Mouse (Mus musculus) MEL (cell line): ENCODE measurements at regions not wholly inside any gene's neighbourhood (a gene's known extent, or its start where the extent isn't known, plus 50 kb on each side); places are given as distances from the start of the nearest gene placed in this dataset.

ENCODE experiments used
- DNase-seq: peaks from one replicate; pipeline ENCODE4 v3.0.0; 2011; ENCODE audit warnings: low read depth, low spot score
- H3K27ac ChIP-seq: 2 replicates; pipeline ENCODE4 v1.5.1; 2012; ENCODE audit warnings: low read depth, mild to moderate bottlenecking, control low read depth, low read length, moderate library complexity; ENCODE audit not compliant: control insufficient read depth
- H3K27me3 ChIP-seq, 2 experiments: fragments of 150-350 bp in 1 of 2; sonication (generic) in 1 of 2; 2 replicates each; pipeline ENCODE4 v1.6.1; 2012; ENCODE audit warnings: low read length in 2 of 2, mild to moderate bottlenecking in 2 of 2, improper control_type of control experiment in 1 of 2, moderate library complexity in 1 of 2; ENCODE audit not compliant: insufficient read depth in 2 of 2, control insufficient read depth in 1 of 2
- H3K36me3 ChIP-seq, 2 experiments: 2 replicates each; pipeline ENCODE4 v1.6.1; 2012 to 2014; ENCODE audit warnings: low read length in 2 of 2, improper control_type of control experiment in 1 of 2, inconsistent platforms in 1 of 2, mild to moderate bottlenecking in 1 of 2; ENCODE audit not compliant: insufficient read depth in 2 of 2, control insufficient read depth in 1 of 2
- H3K4me1 ChIP-seq, 2 experiments: fragments of 150-350 bp in 1 of 2; sonication (generic) in 1 of 2; 2 replicates each; pipeline ENCODE4 v1.6.1; 2012; ENCODE audit warnings: low read length in 2 of 2, improper control_type of control experiment in 1 of 2, mild to moderate bottlenecking in 1 of 2; ENCODE audit not compliant: insufficient read depth in 2 of 2, control insufficient read depth in 1 of 2
- H3K4me3 ChIP-seq, 2 experiments: fragments of 150-350 bp in 1 of 2; sonication (generic) in 1 of 2; 2 replicates each; pipeline ENCODE4 v1.5.1; 2012; ENCODE audit warnings: low read depth in 2 of 2, low read length in 2 of 2, mild to moderate bottlenecking in 2 of 2, moderate library complexity in 2 of 2, control low read depth in 1 of 2, improper control_type of control experiment in 1 of 2; ENCODE audit not compliant: control insufficient read depth in 1 of 2, insufficient read depth in 1 of 2
- H3K79me2 ChIP-seq: 2 replicates; pipeline ENCODE4 v1.6.1; 2012; ENCODE audit warnings: mild to moderate bottlenecking, low read length, moderate library complexity; ENCODE audit not compliant: control insufficient read depth, poor library complexity, insufficient read depth
- H3K9ac ChIP-seq: 2 replicates; pipeline ENCODE4 v1.6.1; 2012; ENCODE audit warnings: low read depth, mild to moderate bottlenecking, control low read depth, low read length, moderate library complexity; ENCODE audit not compliant: control insufficient read depth, poor library complexity, severe bottlenecking
- H3K9me3 ChIP-seq: fragments of 150-350 bp; sonication (generic); replicated peaks from 2 replicates; pipeline ENCODE4 v1.6.1; 2012; ENCODE audit warnings: mild to moderate bottlenecking, low read length, improper control_type of control experiment, moderate library complexity; ENCODE audit not compliant: insufficient read depth
- BHLHE40 ChIP-seq: IDR thresholded peaks from 2 replicates; pipeline ENCODE4 v1.6.1; 2012; ENCODE audit warnings: low read depth, mild to moderate bottlenecking, inconsistent platforms, low read length, improper control_type of control experiment, borderline replicate concordance
- CHD1 ChIP-seq: IDR thresholded peaks from 2 replicates; pipeline ENCODE4 v1.6.1; 2012; ENCODE audit warnings: low read depth, mild to moderate bottlenecking, inconsistent platforms, low read length, improper control_type of control experiment
- CHD2 ChIP-seq: IDR thresholded peaks from 2 replicates; pipeline ENCODE4 v1.6.1; 2011; ENCODE audit warnings: low read length, improper control_type of control experiment
- E2F4 ChIP-seq: IDR thresholded peaks from 2 replicates; pipeline ENCODE4 v1.6.1; 2011; ENCODE audit warnings: low read depth, low read length, improper control_type of control experiment, borderline replicate concordance
- ELF1 ChIP-seq: IDR thresholded peaks from 2 replicates; pipeline ENCODE4 v1.6.1; 2014; ENCODE audit warnings: low read depth, mild to moderate bottlenecking, inconsistent platforms, low read length, improper control_type of control experiment, moderate library complexity
- EP300 ChIP-seq, 2 experiments: IDR thresholded peaks; 2 replicates each; pipeline ENCODE4 v1.6.1; 2011; ENCODE audit warnings: improper control_type of control experiment in 2 of 2, low read length in 2 of 2, low read depth in 1 of 2, mild to moderate bottlenecking in 1 of 2
- GABPA ChIP-seq: IDR thresholded peaks from 2 replicates; pipeline ENCODE4 v1.6.1; 2012; ENCODE audit warnings: low read depth, mild to moderate bottlenecking, inconsistent platforms, low read length, improper control_type of control experiment, moderate library complexity
- GATA1 ChIP-seq: IDR thresholded peaks from 2 replicates; pipeline ENCODE4 v1.6.1; 2011; ENCODE audit warnings: low read depth, low read length, improper control_type of control experiment
- JUND ChIP-seq: IDR thresholded peaks from 2 replicates; pipeline ENCODE4 v1.6.1; 2011; ENCODE audit warnings: low read depth, mild to moderate bottlenecking, improper control_type of control experiment, low read length
- KAT2A ChIP-seq: conservative IDR thresholded peaks from 2 replicates; pipeline ENCODE4 v1.6.1; 2012; ENCODE audit warnings: low read depth, low read length, improper control_type of control experiment, inconsistent platforms
- MAFK ChIP-seq: IDR thresholded peaks from 2 replicates; pipeline ENCODE4 v1.6.1; 2011; ENCODE audit warnings: low read depth, mild to moderate bottlenecking, low read length, improper control_type of control experiment, borderline replicate concordance
- MAX ChIP-seq: IDR thresholded peaks from 2 replicates; pipeline ENCODE4 v1.6.1; 2011; ENCODE audit warnings: low read length, improper control_type of control experiment
- MAZ ChIP-seq: IDR thresholded peaks from 2 replicates; pipeline ENCODE4 v1.6.1; 2012; ENCODE audit warnings: low read depth, mild to moderate bottlenecking, inconsistent platforms, low read length, improper control_type of control experiment
- MXI1 ChIP-seq: IDR thresholded peaks from 2 replicates; pipeline ENCODE4 v1.6.1; 2011; ENCODE audit warnings: mild to moderate bottlenecking, low read depth, low read length, improper control_type of control experiment
- MYB ChIP-seq: IDR thresholded peaks from 2 replicates; pipeline ENCODE4 v1.6.1; 2011; ENCODE audit warnings: mild to moderate bottlenecking, low read depth, low read length, improper control_type of control experiment
- NELFE ChIP-seq: IDR thresholded peaks from 2 replicates; pipeline ENCODE4 v1.6.1; 2011; ENCODE audit warnings: low read depth, low read length, improper control_type of control experiment
- NRF1 ChIP-seq: IDR thresholded peaks from 2 replicates; pipeline ENCODE4 v1.6.1; 2014; ENCODE audit warnings: low read depth, mild to moderate bottlenecking, inconsistent platforms, low read length, improper control_type of control experiment, moderate library complexity; ENCODE audit not compliant: poor library complexity, insufficient read depth, severe bottlenecking
- POLR2A ChIP-seq, 2 experiments: IDR thresholded peaks; 2 replicates each; pipeline ENCODE4 v1.6.1; 2011 to 2012; ENCODE audit warnings: low read length in 2 of 2, mild to moderate bottlenecking in 2 of 2, control low read depth in 1 of 2, improper control_type of control experiment in 1 of 2, low read depth in 1 of 2, moderate library complexity in 1 of 2; ENCODE audit not compliant: control insufficient read depth in 1 of 2, insufficient read depth in 1 of 2, poor library complexity in 1 of 2
- POLR2AphosphoS2 ChIP-seq: IDR thresholded peaks from 2 replicates; pipeline ENCODE4 v1.6.1; 2011; ENCODE audit warnings: low read length, improper control_type of control experiment
- POLR2AphosphoS5 ChIP-seq: IDR thresholded peaks from 2 replicates; pipeline ENCODE4 v1.6.1; 2012; ENCODE audit warnings: low read depth, borderline replicate concordance, mild to moderate bottlenecking, inconsistent platforms, low read length, moderate library complexity, mixed read lengths
- RAD21 ChIP-seq: IDR thresholded peaks from 2 replicates; pipeline ENCODE4 v1.6.1; 2011; ENCODE audit warnings: mild to moderate bottlenecking, low read depth, low read length, improper control_type of control experiment
- SMC3 ChIP-seq: IDR thresholded peaks from 2 replicates; pipeline ENCODE4 v1.6.1; 2011; ENCODE audit warnings: low read depth, low read length, improper control_type of control experiment
- TAL1 ChIP-seq: IDR thresholded peaks from 2 replicates; pipeline ENCODE4 v1.6.1; 2012; ENCODE audit warnings: mild to moderate bottlenecking, inconsistent platforms, low read length, moderate library complexity, mixed read lengths
- TCF12 ChIP-seq: IDR thresholded peaks from 2 replicates; pipeline ENCODE4 v1.6.1; 2014; ENCODE audit warnings: low read depth, mild to moderate bottlenecking, inconsistent platforms, low read length, improper control_type of control experiment, moderate library complexity
- USF1 ChIP-seq: IDR thresholded peaks from 2 replicates; pipeline ENCODE4 v1.6.1; 2014; ENCODE audit warnings: low read depth, mild to moderate bottlenecking, inconsistent platforms, low read length, improper control_type of control experiment, moderate library complexity
- USF2 ChIP-seq, 2 experiments: IDR thresholded peaks; 2 replicates each; pipeline ENCODE4 v1.6.1; 2011 to 2012; ENCODE audit warnings: improper control_type of control experiment in 2 of 2, low read length in 2 of 2, borderline replicate concordance in 1 of 2, inconsistent platforms in 1 of 2, low read depth in 1 of 2, mild to moderate bottlenecking in 1 of 2; ENCODE audit not compliant: insufficient read depth in 1 of 2
- ZKSCAN1 ChIP-seq: IDR thresholded peaks from 2 replicates; pipeline ENCODE4 v1.6.1; 2012; ENCODE audit warnings: low read depth, mild to moderate bottlenecking, inconsistent platforms, low read length, improper control_type of control experiment, moderate library complexity
- ZMIZ1 ChIP-seq: IDR thresholded peaks from 2 replicates; pipeline ENCODE4 v1.6.1; 2012; ENCODE audit warnings: low read depth, mild to moderate bottlenecking, inconsistent platforms, low read length, improper control_type of control experiment, moderate library complexity
- ZNF384 ChIP-seq: IDR thresholded peaks from 2 replicates; pipeline ENCODE4 v1.6.1; 2012; ENCODE audit warnings: low read depth, mild to moderate bottlenecking, inconsistent platforms, low read length, improper control_type of control experiment

DNA sequence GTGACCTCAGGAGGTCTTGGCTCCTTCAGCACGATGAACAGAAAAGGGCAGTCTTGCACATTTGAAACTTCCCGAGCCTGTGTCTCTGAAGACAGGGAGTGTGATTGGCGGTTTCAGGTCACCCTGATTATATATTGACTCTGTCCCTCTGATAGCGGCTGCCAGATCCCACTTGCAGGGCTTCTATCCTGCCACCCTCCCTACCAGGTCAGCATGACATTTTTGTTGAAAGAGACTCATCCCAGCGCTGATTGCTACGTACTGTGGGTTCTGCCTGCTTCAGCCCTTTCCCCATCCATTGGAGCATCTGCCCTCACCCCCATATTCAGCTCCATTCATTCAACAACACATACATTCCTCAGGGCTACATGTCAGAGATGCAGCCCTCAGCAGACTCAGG, 466.7 kb downstream of the Etnk1 start:
- H3K9ac ChIP-seq, result no peak overlapping the region
- H3K27me3 ChIP-seq, result no peaks in the 10 kb centered on the region
- H3K27ac ChIP-seq, result no peak overlapping the region
- no peaks in the 10 kb centered on the region for H3K36me3 ChIP-seq
- no peaks in the 10 kb centered on the region for H3K9me3 ChIP-seq
- no peak for DNase-seq
- H3K79me2 ChIP-seq, result no peaks in the 10 kb centered on the region
- TF ChIP-seq POLR2AphosphoS5, result no peak
- TF ChIP-seq USF1, result no peak
- no peak for TF ChIP-seq RAD21
- no peak for TF ChIP-seq E2F4
- no peak for TF ChIP-seq GABPA
- TF ChIP-seq MAFK, result no peak
- no peak for TF ChIP-seq POLR2A (IDR thresholded peaks at IDR 0.05; ENCODE audit: control insufficient read depth in 1 of 2, insufficient read depth in 1 of 2, low read depth in 1 of 2, low read length in 2 of 2, poor library complexity in 1 of 2)
- TF ChIP-seq JUND, result no peak
- no peak for TF ChIP-seq KAT2A
- TF ChIP-seq EP300 (IDR thresholded peaks at IDR 0.05; ENCODE audit: low read depth in 1 of 2, low read length in 2 of 2), result no peak
- TF ChIP-seq CHD1, result no peak
- TF ChIP-seq POLR2AphosphoS2, result no peak
- no peak for TF ChIP-seq MXI1
- TF ChIP-seq ZNF384, result no peak
- TF ChIP-seq CHD2, result no peak
- TF ChIP-seq BHLHE40, result no peak
- TF ChIP-seq ZKSCAN1, result no peak
- TF ChIP-seq, all 39 proteins: peak for 0
- no peaks in the 10 kb centered on the region for H3K4me1 ChIP-seq
- no peak overlapping the region for H3K4me3 ChIP-seq

- no peaks in the 10 kb centered on the region for H3K9me3 ChIP-seq
- TF ChIP-seq MYB (no peak), USF1 (no peak), ELF1 (no peak), NRF1 (no peak), GATA1 (no peak), USF2 (IDR thresholded peaks at IDR 0.05; ENCODE audit: borderline replicate concordance in 1 of 2, insufficient read depth in 1 of 2, low read depth in 1 of 2, low read length in 2 of 2) (no peak), ZMIZ1 (no peak), POLR2AphosphoS2 (no peak), MAZ (no peak), CHD1 (no peak), RAD21 (no peak), EP300 (IDR thresholded peaks at IDR 0.05; ENCODE audit: low read depth in 1 of 2, low read length in 2 of 2) (no peak), TCF12 (no peak), MAX (no peak), SMC3 (no peak), TAL1 (no peak), NELFE (no peak), MAFK (no peak)
- no peak overlapping the region for H3K27ac ChIP-seq
Measured at GRCm38 (mm10) chr6:143634334-143634733, 467.3 kb downstream of the Etnk1 start.

More at GRCm38 (mm10) chr6:143634334-143634733, 467.3 kb downstream of the Etnk1 start:
- no peaks in the 10 kb centered on the region for H3K36me3 ChIP-seq
- no peaks in the 10 kb centered on the region for H3K4me1 ChIP-seq
- no peak overlapping the region for H3K4me3 ChIP-seq
- no peak for DNase-seq
- no peaks in the 10 kb centered on the region for H3K79me2 ChIP-seq
- H3K9ac ChIP-seq, result no peak overlapping the region
- no peaks in the 10 kb centered on the region for H3K27me3 ChIP-seq
